Mouse (Mus musculus) heart, postnatal 0 days (tissue): Measurements from ENCODE around the gene Ero1l. TPM values are rescaled to one million over a fixed set of nuclear protein-coding genes. Genes with fewer than 3 reads are reported as not detected.

ENCODE experiments used
- ATAC-seq: fragments of 200-750 bp; cut with Nextera tagmentation; 2 replicates; pipeline ENCODE4 v1.8.0; 2017; ENCODE audit warnings: low read depth, moderate number of reproducible peaks, moderate library complexity; ENCODE audit not compliant: insufficient read depth
- DNase-seq: peaks from one replicate; pipeline ENCODE4 v3.0.0-alpha.2; 2016; ENCODE audit warnings: low spot score
- H3K27ac ChIP-seq: fragments of 300-500 bp; sonication (generic); 2 replicates; pipeline ENCODE4 v1.5.1; 2014; ENCODE audit warnings: low read depth, mild to moderate bottlenecking
- H3K27me3 ChIP-seq: fragments of 300-500 bp; sonication (generic); 2 replicates; pipeline ENCODE4 v1.6.1; 2014; ENCODE audit warnings: low read length, mixed read lengths; ENCODE audit not compliant: control insufficient read depth, insufficient read depth
- H3K36me3 ChIP-seq: fragments of 300-500 bp; sonication (generic); replicated peaks from 2 replicates; pipeline ENCODE4 v1.6.1; 2014; ENCODE audit warnings: low read length, mixed read lengths; ENCODE audit not compliant: control insufficient read depth, insufficient read depth
- H3K4me1 ChIP-seq: fragments of 300-500 bp; sonication (generic); 2 replicates; pipeline ENCODE4 v1.6.1; 2014; ENCODE audit warnings: antibody characterized with exemption; ENCODE audit not compliant: control insufficient read depth, insufficient read depth
- H3K4me2 ChIP-seq: fragments of 300-500 bp; sonication (generic); 2 replicates; pipeline ENCODE4 v1.6.1; 2014; ENCODE audit warnings: low read depth, mild to moderate bottlenecking, low read length, moderate library complexity
- H3K4me3 ChIP-seq: fragments of 300-500 bp; sonication (generic); 2 replicates; pipeline ENCODE4 v1.5.1; 2014; ENCODE audit warnings: low read depth, low read length
- H3K9ac ChIP-seq: fragments of 300-500 bp; sonication (generic); replicated peaks from 2 replicates; pipeline ENCODE4 v1.6.1; 2014; ENCODE audit warnings: low read depth, low read length, mixed read lengths
- H3K9me3 ChIP-seq: fragments of 300-500 bp; sonication (generic); replicated peaks from 2 replicates; pipeline ENCODE4 v1.6.1; 2016; ENCODE audit warnings: low read length; ENCODE audit not compliant: control insufficient read depth
- CTCF ChIP-seq: IDR thresholded peaks from 2 replicates; pipeline ENCODE4 v1.5.1; 2016; ENCODE audit warnings: antibody characterized with exemption, control low read depth, low read depth
- EP300 ChIP-seq: IDR thresholded peaks from 2 replicates; pipeline ENCODE4 v1.6.1; 2016; ENCODE audit warnings: antibody characterized with exemption, low read depth
- WGBS: fragments of 180-500 bp; shearing (Covaris S2); extraction: QIAGEN DNeasy Blood & Tissue Kit; methylation state at CpG from one replicate; pipeline ENCODE4 v1.1.7; 2014; 5-methylcytosine and 5-hydroxymethylcytosine counted together
- polyA plus RNA-seq: library from polyadenylated mRNA; unstranded; fragments of >200 nt; fragmentation: Nextera tagmentation; extraction: Ambion mirVana; gene quantifications from 2 replicates; pipeline ENCODE4 v1.2.1, GENCODE M21; 2015
- total RNA-seq: library from RNA; depleted of rRNA; stranded (reverse); fragments of >200 nt; gene quantifications from 2 replicates; pipeline ENCODE4 v1.2.3, GENCODE M21; 2014; ENCODE audit warnings: low replicate concordance

Gene Ero1l
- total and polyA plus RNA-seq, 2 experiments from 2014 or later, result 18.0 to 22.7 TPM

DNA sequence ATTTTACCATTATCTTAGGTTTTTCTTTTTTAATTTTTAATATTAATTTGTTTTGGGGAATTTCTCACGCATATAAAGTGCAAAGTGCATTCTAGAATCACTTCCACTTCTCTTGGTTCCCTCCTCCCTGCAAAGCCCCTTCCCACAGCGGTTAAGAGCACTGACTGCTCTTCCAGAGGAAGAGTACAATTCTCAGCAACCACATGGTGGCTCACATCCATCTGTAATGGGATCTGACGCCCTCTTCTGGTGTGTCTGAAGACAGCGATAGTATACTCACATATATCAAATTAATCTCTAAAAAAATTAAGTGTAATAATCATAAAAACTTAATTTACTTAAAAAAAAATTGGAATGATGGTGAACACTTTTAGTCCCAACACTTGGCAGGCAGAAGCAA, 14.2 kb downstream of the Ero1l start:
- Histone ChIP-seq H3K4me1 (no peaks in the 10 kb centered on the region), H3K4me3 (no peak overlapping the region), H3K9ac (no peak overlapping the region), H3K27me3 (no peaks in the 10 kb centered on the region), H3K4me2 (no peak overlapping the region), H3K9me3 (no peaks in the 10 kb centered on the region), H3K27ac (no peak overlapping the region), H3K36me3 (peaks cover 44% of the 10 kb centered on the region)
- DNase-seq, result no peak
- 81% methylated on average over 4 of the region's 4 CpGs for WGBS
- no peak for ATAC-seq
- TF ChIP-seq EP300, result no peak
- TF ChIP-seq CTCF, result no peak

GRCm38 (mm10) chr14:45303939-45304338, 14.6 kb downstream of the Ero1l start:
- WGBS, result 60% methylated on average over 4 of the region's 4 CpGs
- Histone ChIP-seq H3K9me3 (no peaks in the 10 kb centered on the region), H3K4me3 (no peak overlapping the region), H3K27ac (no peak overlapping the region), H3K4me1 (no peaks in the 10 kb centered on the region), H3K27me3 (no peaks in the 10 kb centered on the region), H3K9ac (no peak overlapping the region), H3K36me3 (peaks cover 48% of the 10 kb centered on the region), H3K4me2 (no peak overlapping the region)
- DNase-seq (no peak), ATAC-seq (no peak)
- TF ChIP-seq CTCF, result no peak
- TF ChIP-seq EP300, result no peak

DNA sequence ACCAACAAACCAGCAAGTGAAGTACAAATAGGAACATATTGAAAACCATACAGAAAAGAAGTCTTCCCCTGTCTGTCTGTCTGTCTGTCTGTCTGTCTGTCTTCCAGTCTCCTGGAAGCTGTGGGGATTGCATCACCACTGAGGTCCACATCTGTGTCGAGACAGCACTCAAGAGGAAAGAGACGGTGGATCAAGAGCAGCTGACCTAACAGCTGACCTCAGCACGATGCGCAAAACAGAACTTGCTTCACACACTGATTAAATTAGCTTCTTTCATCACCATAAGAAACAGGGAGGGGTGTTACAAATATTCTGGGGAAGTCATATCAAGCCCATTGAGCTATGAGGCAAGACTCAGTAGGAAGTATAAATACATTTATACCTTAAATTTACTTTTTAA, 27.0 kb downstream of the Ero1l start:
- no peak overlapping the region for H3K4me2 ChIP-seq
- WGBS, result 69% methylated on average over 4 of the region's 4 CpGs
- H3K4me1 ChIP-seq, result no peaks in the 10 kb centered on the region
- no peaks in the 10 kb centered on the region for H3K9me3 ChIP-seq
- H3K27ac ChIP-seq, result no peak overlapping the region
- H3K36me3 ChIP-seq, result peaks cover 54% of the 10 kb centered on the region
- TF ChIP-seq CTCF, result no peak
- no peak for TF ChIP-seq EP300
- no peaks in the 10 kb centered on the region for H3K27me3 ChIP-seq
- no peak for ATAC-seq
- H3K4me3 ChIP-seq, result no peak overlapping the region
- no peak overlapping the region for H3K9ac ChIP-seq
- DNase-seq, result no peak

GRCm38 (mm10) chr14:45282066-45282465, 36.5 kb downstream of the Ero1l start:
- Histone ChIP-seq H3K4me1 (no peaks in the 10 kb centered on the region), H3K36me3 (peaks cover 10% of the 10 kb centered on the region), H3K9me3 (no peaks in the 10 kb centered on the region), H3K9ac (no peak overlapping the region), H3K4me2 (no peak overlapping the region), H3K27ac (no peak overlapping the region), H3K27me3 (no peaks in the 10 kb centered on the region), H3K4me3 (no peak overlapping the region)
- TF ChIP-seq CTCF (no peak), EP300 (no peak)
- 80% methylated on average over 3 of the region's 3 CpGs for WGBS
- ATAC-seq, result no peak
- DNase-seq, result no peak

DNA sequence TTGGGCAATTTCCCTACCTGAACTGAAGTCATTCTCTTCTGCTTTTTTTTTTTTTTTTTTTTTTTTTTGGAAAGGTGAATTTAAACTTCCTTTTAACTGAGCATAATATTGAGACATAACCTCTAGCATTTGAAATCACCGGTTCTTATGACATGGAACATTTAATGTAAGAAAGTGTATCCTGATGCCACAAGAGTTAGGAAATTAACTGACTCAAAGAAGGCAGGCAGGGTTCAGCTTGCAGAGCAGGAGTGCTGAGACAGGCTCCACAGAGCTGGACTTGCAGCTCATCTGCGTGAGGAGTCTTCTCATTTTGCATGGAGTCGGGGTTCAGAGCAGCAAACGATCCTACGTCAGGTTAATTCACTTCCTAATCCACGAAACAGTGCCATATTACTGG, 42.8 kb downstream of the Ero1l start:
- WGBS, result 88% methylated on average over 6 of the region's 6 CpGs
- DNase-seq, result no peak
- H3K9ac ChIP-seq, result no peak overlapping the region
- H3K27me3 ChIP-seq, result no peaks in the 10 kb centered on the region
- ATAC-seq, result no peak
- H3K27ac ChIP-seq, result no peak overlapping the region
- TF ChIP-seq EP300 (no peak), CTCF (no peak)
- no peaks in the 10 kb centered on the region for H3K9me3 ChIP-seq
- no peak overlapping the region for H3K4me2 ChIP-seq
- no peaks in the 10 kb centered on the region for H3K4me1 ChIP-seq
- H3K36me3 ChIP-seq, result no peaks in the 10 kb centered on the region
- H3K4me3 ChIP-seq, result no peak overlapping the region

DNA sequence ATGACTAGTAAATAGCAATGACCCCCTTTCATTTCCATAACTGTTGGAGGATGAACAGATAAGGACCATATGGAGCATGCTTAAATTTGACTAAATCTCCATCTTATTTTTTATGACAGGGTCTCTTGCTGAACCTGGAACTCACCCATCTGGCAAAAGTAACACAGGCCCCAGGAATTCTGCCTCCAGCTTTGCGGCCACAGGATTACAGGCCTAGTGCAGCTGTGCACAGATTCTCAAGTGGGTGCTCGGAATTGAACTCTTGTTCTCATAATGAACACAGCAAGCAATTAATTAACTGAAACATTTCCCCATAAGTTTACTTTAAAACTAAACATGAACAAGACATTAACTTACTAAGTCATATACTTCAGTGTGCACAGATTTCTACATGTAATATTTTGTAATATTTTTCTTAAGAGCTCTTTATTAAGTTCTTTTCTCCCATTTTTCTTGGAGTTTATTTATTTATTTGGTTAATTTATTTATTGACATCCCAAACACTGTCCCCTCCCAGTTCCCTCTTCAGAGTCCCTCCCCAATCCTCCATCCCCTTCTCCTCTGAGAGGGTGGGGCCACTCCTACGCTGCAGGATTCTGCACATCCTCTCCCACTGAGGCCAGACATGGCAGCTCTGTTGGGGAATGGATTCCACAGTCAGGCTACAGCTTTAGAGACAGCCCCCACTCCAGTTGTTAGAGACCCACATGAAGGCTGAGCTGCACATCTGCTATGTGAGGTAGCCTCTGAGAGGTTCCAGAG, 54.6 kb downstream of the Ero1l start:
- DNase-seq (no peak), ATAC-seq (no peak)
- no peak overlapping the region for H3K9ac ChIP-seq
- TF ChIP-seq EP300 (no peak), CTCF (no peak)
- no peaks in the 10 kb centered on the region for H3K4me1 ChIP-seq
- 81% methylated on average over 3 of the region's 3 CpGs for WGBS
- no peak overlapping the region for H3K4me3 ChIP-seq
- no peaks in the 10 kb centered on the region for H3K27me3 ChIP-seq
- no peak overlapping the region for H3K4me2 ChIP-seq
- 0 out of 2 replicates have a peak, but pooled peaks cover 4% of the 10 kb centered on the region for H3K9me3 ChIP-seq
- H3K36me3 ChIP-seq, result no peaks in the 10 kb centered on the region
- no peak overlapping the region for H3K27ac ChIP-seq
